Comparison of ENCODE assay signal across 8 mouse cellular contexts in genomic region chr3:123506699-123507662, GRCm38 (mm10).
DNase-seq lines count a peak whose midpoint lies in the region; ATAC-seq and TF ChIP-seq lines count a peak whose summit lies in the region.

No protein-coding gene starts in this region.

- H3K27me3 ChIP-seq in E14TG2a.4 (ENCODE audit: insufficient read depth, low read length) = no peaks in the 10 kb centered on the region
- H3K27me3 ChIP-seq in embryonic facial prominence, embryonic 14.5 days (replicated peaks; ENCODE audit: control insufficient read depth, insufficient read depth, low read length) = no peaks in the 10 kb centered on the region
- no peaks in the 10 kb centered on the region for H3K27me3 ChIP-seq in midbrain, embryonic 12.5 days

- H3K4me2 ChIP-seq in embryonic facial prominence, embryonic 14.5 days (ENCODE audit: low read depth, low read length) = peak overlapping the region; percentile 69
- peak overlapping the region; percentile 66 for H3K4me2 ChIP-seq in midbrain, embryonic 12.5 days (replicated peaks)

- peaks cover 19% of the 10 kb centered on the region for H3K36me3 ChIP-seq in E14TG2a.4 (ENCODE audit: insufficient read depth, low read length)
- peaks cover 12% of the 10 kb centered on the region for H3K36me3 ChIP-seq in embryonic facial prominence, embryonic 14.5 days (ENCODE audit: control insufficient read depth, insufficient read depth, low read length)
- H3K36me3 ChIP-seq in midbrain, embryonic 12.5 days = peaks cover 8% of the 10 kb centered on the region; the same call in 1 of the 2 replicates

- ATAC-seq in embryonic facial prominence, embryonic 14.5 days (ENCODE audit: low read depth) = no peak
- no peak for ATAC-seq in midbrain, embryonic 12.5 days (ENCODE audit: low FRiP score, low read depth)
- ATAC-seq in monocyte, adult 5-6 weeks (replicated peaks; ENCODE audit: insufficient number of reproducible peaks, low FRiP score, low TSS enrichment, poor library complexity, severe bottlenecking) = no peak

- peak overlapping the region; percentile 92 for H3K4me3 ChIP-seq in E14TG2a.4 (replicated peaks; ENCODE audit: low read length)
- peak overlapping the region; percentile 85 for H3K4me3 ChIP-seq in embryonic facial prominence, embryonic 14.5 days (ENCODE audit: low read depth, low read length)
- H3K4me3 ChIP-seq in midbrain, embryonic 12.5 days = peak overlapping the region; percentile 66

- H3K9me3 ChIP-seq in E14TG2a.4 (ENCODE audit: low read length) = peaks cover 2% of the 10 kb centered on the region; the same call in 1 of the 2 replicates
- no peaks in the 10 kb centered on the region for H3K9me3 ChIP-seq in embryonic facial prominence, embryonic 14.5 days (ENCODE audit: control insufficient read depth, low read length)
- H3K9me3 ChIP-seq in midbrain, embryonic 12.5 days = no peaks in the 10 kb centered on the region

- peak overlapping the region; percentile 81 for H3K27ac ChIP-seq in embryonic facial prominence, embryonic 14.5 days (replicated peaks; ENCODE audit: low read depth, low read length)
- H3K27ac ChIP-seq in midbrain, embryonic 12.5 days (replicated peaks) = no peak overlapping the region; the same call in 1 of the 2 replicates

- peak; percentile 56 for TF ChIP-seq CTCF in E14TG2a.4 (conservative IDR thresholded peaks at IDR 0.05; ENCODE audit: low read length)

- peak; percentile 50 for DNase-seq in A20 (ENCODE audit: low read depth, low spot score)
- peak; percentile 68 for DNase-seq in embryonic facial prominence, embryonic 14.5 days (ENCODE audit: low spot score)
- DNase-seq in induced T-regulatory cell, adult 2 months (ENCODE audit: low read depth) = peak; percentile 83
- DNase-seq in testis, postnatal 14 days (ENCODE audit: low spot score) = no peak
- no peak for DNase-seq in cerebellum, adult 11 months

- 7% methylated on average over 6 of the region's 6 CpGs for WGBS in embryonic facial prominence, embryonic 14.5 days
- 3% methylated on average over 6 of the region's 6 CpGs for WGBS in midbrain, embryonic 12.5 days

- peak overlapping the region; percentile 89 for H3K9ac ChIP-seq in embryonic facial prominence, embryonic 14.5 days (ENCODE audit: low read depth, low read length)
- peak overlapping the region; percentile 70 for H3K9ac ChIP-seq in midbrain, embryonic 12.5 days (replicated peaks)

- peaks cover 9% of the 10 kb centered on the region for H3K4me1 ChIP-seq in E14TG2a.4 (replicated peaks; ENCODE audit: low read depth, low read length)
- H3K4me1 ChIP-seq in embryonic facial prominence, embryonic 14.5 days (ENCODE audit: control insufficient read depth, insufficient read depth, low read length) = peaks cover 10% of the 10 kb centered on the region; the same call in 1 of the 2 replicates
- H3K4me1 ChIP-seq in midbrain, embryonic 12.5 days = peaks cover 17% of the 10 kb centered on the region

Comparison
In these comparisons a context has a peak if more than half of its experiments do, and no peak if none do; other contexts are left out.
1. DNase-seq: peak in A20 (single experiment), embryonic facial prominence, embryonic 14.5 days (single experiment) and induced T-regulatory cell, adult 2 months (single experiment); none in testis, postnatal 14 days (single experiment) and cerebellum, adult 11 months (single experiment).
2. Peak in every context shown above with its lines, with median percentiles within 50 percentile points of each other: H3K4me3 ChIP-seq.